Mouse (Mus musculus) E14TG2a.4 (cell line): ENCODE measurements around the gene Dnaic1.

Experiments
- CTCF ChIP-seq: conservative IDR thresholded peaks from 2 replicates; pipeline ENCODE4 v1.5.1; 2014; ENCODE audit warnings: low read length
- NANOG ChIP-seq: IDR thresholded peaks from 2 replicates; pipeline ENCODE4 v1.6.1; 2014; ENCODE audit warnings: borderline replicate concordance, low read length, mixed read lengths
- POU5F1 ChIP-seq: IDR thresholded peaks from 2 replicates; pipeline ENCODE4 v1.6.1; 2014; ENCODE audit warnings: low read length, borderline replicate concordance

- TF ChIP-seq CTCF (no peak), POU5F1 (no peak), NANOG (no peak)
Observed at GRCm38 (mm10) chr4:41628202-41628927, 58.8 kb downstream of the Dnaic1 start.
